Mouse (Mus musculus) inflammation-experienced regulatory T-cells, adult 6 months (primary cell): ENCODE results near the gene Fam241a. TPM values are rescaled to one million over a fixed set of nuclear protein-coding genes. Genes with fewer than 3 reads are reported as not detected.

Experiments used
- ATAC-seq: one replicate; pipeline ENCODE4 v1.8.0; 2017
- polyA plus RNA-seq, 3 experiments: library from polyadenylated mRNA; unstranded; fragments of 100-300 nt; shearing (Covaris generic); gene quantifications; one replicate each; pipeline ENCODE4 v1.2.1; 2017

The Fam241a gene
- polyA plus RNA-seq, result 1 to 10 TPM; 2.0 to 5.2 (median 3.9) TPM

DNA sequence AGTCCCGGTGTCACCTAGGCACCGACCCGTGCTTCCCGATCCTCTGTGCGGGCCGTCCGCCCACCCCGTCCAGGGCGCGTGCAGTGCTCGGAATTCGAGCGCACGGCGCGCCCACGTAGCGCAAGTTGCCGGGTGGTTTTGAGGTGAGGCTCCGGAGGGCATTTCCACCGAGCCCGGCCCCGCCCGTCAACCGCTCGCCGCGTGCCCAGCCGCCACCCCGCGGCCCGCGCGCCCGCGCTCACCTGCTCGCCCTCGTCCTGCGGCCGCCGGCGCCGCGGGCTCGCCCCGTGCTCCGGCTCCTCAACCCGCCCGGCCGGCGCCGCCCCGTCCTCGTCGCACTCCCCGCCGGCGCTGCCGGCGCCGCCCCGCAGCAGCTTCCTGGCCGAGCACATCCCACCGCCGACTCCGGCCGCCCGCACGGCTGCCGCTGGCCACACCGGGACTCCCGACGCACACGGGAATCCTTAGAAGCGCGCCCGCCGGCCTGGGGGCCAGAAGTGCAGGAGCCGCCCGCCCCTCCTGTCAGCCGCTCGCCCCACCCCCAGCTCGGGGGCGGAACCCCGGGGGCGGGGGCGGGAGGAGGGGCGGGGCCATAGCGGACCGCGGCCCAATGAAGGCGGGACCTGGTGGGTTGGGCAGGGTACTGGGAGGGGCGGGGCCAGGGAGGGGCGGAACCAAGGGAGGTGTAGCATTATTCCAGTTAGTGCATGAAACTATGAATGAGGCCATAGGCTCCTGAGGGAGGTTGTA, at the start of gene Fam241a:
TSS of gene Fam241a (minus strand) at position 533 of the 750 bp plus-strand sequence.
- peak; percentile 67 for ATAC-seq

- ATAC-seq, result no peak
These were observed 36.3 kb upstream of the Fam241a start for GRCm38 (mm10) chr3:127932453-127932852.

GRCm38 (mm10) chr3:127930326-127931012, 34.3 kb upstream of the Fam241a start:
- no peak for ATAC-seq

GRCm38 (mm10) chr3:127929921-127930320, 33.8 kb upstream of the Fam241a start:
- no peak for ATAC-seq

DNA sequence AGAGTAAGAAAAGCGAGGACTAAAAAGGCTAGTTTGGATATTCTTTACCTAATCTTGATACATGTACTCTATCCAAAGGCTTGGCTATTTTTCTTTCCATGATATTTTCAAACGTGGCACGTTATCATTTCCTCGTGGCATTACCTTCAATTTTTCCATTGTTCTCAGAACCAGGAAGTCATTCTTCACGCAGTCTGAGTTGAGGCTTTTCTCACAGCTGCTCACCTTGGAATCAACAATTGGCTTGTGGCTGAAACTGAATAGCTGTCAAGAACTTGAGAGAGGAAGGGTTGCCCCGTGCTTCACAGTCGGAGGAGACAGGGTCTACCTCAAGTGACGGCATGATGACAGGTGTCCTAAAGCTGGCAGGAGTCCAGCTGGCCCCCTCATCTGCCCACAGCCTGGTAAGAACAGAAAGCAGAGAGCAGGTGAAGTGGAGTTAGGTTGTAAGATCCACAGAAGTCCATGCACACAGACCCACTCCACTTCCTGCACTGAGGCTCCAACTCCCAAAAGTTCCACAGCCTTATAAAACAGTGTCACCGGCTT, 30.6 kb upstream of the Fam241a start:
- ATAC-seq, result no peak

DNA sequence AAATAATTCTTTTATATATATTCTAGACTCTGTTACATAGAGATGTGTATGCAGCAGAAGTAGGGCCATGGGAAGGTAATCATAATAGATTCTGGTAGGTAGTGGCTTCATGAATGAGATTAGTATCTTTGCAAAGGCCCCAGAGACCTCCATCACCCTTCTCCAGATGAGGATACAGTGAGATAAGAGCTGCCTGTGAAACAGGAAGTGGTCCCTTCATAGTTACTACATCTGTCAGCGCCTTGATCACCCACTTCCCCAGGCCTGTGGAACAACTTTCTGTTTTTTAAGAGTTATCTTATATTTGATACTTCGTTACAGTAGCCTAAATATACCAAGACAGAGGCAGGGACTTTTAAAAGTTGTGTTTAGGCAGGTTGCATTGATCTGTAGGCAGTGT, 28.3 kb upstream of the Fam241a start:
- peak; percentile 61 for ATAC-seq

GRCm38 (mm10) chr3:127923183-127923582, 27.1 kb upstream of the Fam241a start:
- ATAC-seq, result peak; percentile 35

- ATAC-seq, result no peak
These were observed 26.0 kb upstream of the Fam241a start for GRCm38 (mm10) chr3:127922125-127922524.

GRCm38 (mm10) chr3:127917999-127918661, 22.0 kb upstream of the Fam241a start:
- ATAC-seq, result peak; percentile 52

GRCm38 (mm10) chr3:127917549-127917948, 21.4 kb upstream of the Fam241a start:
- no peak for ATAC-seq

DNA sequence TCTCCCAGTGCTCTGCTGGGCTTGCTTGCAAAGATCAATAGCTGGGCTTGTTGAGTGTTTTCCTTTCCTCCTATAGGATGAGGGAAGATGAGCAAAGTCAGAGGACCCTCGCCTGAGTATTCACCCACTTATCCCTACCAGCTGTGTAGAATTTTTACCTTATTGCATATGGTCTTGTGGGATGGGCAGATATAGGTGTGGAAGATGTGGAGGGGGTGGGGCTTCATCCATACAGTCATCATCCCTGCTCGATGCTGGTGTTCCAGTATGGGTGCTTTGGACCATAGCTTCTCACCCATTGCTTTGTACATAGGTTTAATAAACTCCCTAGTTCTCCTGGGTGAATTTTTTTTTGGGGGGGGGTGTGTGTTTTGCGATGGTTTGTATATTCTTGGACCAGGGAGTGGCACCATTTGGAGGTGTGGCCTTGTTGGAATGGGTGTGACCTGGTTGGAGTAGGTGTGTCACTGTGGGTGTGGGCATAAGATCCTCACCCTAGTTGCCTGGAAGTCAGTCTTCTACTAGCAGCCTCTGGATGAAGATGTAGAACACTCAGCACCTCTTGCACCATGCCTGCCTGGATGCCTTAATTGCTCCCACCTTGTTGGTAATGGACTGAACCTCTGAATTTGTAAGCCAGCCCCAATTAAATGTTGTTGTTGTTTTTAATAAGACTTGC, 19.7 kb upstream of the Fam241a start:
- ATAC-seq, result no peak

DNA sequence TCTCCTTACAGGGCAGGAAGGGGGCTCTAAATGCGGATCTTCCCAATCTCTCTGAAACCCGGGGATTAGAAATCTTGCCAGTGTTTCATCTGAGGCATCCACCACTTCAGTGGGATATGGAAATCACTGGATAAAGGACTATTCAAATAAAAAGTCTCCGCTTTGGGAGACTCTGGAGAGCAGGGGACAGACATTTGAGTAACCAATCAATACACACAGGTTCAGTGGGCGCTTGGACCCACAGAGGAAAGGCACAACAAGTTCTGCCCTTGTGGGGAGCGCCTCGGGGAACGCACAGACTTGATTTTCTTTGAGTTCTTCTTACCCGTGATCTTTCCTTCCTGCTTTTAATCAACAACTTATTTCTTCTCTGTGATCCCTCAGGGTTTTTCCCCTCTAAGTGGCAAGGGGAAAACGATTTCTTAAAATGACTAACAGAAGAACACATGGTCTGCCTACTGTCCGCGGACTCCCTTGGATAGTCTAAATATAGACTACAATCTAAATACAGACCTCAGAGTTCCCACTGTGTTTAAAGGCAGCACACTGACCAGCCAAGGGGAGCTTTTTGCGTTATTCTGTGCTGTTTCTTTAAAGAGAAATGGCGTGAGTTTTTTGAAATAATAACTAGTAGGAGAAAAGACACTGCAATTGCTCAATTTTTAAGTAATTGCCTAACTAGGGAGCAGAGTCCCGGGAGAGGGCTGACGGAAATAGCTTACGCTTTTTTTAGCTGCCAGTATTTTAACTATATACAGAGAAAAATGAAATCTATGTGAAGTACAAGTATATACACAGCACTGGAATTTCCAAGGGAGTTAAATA, 18.0 kb upstream of the Fam241a start:
- no peak for ATAC-seq

- no peak for ATAC-seq
These were observed 13.8 kb upstream of the Fam241a start for GRCm38 (mm10) chr3:127909941-127910340.

DNA sequence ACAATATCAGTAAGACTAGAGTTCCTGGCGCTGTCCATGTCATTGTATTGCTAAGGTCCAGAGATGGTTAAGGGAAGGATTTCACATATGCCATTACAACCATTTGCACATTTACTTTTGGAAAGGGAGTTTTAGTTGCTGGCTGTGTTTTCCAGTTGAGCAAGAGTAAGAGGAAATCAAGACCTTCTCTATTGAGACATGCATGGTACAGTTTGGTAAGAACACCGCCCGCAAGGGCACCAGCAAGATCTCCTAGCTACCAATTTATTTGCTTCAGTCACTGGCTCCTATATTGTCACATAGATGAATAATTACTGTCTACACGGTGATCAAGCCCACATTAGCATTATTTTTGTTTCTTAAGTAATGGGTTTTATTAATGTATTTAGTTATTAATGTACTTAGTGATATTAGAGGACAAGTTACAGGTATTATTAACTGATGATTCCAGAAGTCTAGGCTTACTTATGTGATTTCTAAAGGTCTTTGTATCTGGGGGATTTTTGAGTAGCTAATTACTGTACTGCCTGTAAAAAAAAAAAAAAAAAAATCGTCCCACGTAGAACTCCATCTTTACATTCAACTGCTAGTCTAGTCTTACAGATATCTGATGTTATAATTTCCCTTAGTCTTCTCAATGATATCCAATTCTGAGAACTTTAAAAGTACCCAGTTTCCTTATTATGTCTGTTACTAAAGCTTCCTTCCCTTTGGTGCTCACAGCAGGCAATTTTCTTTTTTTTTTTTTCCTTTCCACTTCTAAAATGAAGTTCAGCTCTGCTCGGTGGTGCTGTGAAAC, 944 bp downstream of the Fam241a start:
- peak; percentile 12 for ATAC-seq

DNA sequence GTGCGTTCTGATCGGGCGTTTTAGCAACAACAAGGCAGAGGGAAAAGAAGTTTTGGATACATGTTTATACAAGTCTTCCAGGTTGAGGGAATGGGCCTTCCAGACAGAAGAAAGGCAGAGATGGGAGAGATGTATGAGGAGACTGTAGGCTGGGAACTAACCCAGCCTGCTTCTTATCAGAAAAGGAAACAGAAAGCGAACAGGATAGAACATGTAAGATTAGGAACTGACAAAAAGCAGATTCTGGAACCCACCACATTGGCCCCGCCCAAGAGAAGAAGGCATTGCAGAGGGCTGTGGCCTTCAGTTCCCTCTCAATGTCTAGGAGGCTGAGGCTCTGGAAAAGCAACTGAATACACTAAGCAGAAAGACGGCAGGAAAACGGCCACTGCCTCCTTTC, 2.2 kb downstream of the Fam241a start:
- ATAC-seq, result no peak

DNA sequence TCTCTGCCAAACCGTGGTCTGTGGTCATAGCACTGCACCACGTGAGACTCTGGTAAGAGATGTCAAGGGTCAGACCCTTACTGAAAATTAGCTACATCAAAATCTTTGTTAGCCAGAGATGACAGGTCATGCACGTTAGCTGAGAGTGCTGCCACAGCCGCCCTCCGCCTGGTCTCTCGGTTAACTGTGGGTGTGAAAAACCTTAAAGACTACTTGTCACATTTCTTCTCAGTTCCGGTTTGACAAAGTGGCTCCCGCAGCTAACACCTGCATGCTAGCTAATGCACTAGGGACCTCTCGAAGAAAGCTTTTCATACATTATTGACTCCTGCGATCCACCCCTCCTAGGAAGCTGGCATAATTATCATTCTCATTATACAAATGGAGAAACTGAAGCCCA, 4.2 kb downstream of the Fam241a start:
- peak; percentile 35 for ATAC-seq

DNA sequence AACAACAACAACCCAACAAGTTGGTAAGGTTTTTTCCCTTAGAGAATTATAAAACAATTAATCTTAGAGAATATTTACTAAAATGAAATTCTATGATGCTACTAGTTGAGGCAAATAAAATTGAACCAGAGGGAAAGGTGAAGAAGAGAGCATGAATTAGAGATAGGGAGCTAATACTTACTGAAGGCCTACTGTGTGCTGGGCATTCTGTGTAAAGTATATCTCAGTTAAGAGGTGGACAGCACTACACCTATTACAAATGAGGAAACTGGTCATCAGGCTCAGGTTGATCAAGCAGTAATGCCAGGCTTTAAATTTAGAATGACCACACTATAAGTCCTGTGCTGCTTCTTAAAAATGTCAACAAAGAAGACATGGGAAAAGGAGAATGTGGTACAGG, 6.1 kb downstream of the Fam241a start:
- no peak for ATAC-seq

GRCm38 (mm10) chr3:127889570-127889969, 6.6 kb downstream of the Fam241a start:
- no peak for ATAC-seq

GRCm38 (mm10) chr3:127881684-127882083, 14.4 kb downstream of the Fam241a start:
- no peak for ATAC-seq

DNA sequence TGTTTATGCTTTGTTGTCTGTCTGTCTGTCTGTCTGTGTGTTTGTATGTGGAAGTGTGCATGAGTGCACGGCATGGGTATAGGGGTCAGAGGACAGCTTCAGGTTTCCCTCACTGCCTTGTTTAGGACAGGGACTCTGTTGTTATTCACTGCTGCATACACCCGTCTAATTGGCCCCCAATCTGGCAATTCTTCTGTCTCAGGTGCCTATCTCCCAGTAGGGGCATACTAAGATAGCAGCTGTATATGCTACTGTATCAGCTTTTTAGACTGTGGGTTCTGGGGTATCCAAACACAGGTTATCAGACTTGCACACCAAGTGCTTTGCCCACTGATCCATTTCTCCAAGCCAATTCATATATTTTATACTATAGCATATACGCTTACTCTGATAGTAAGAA, 16.2 kb downstream of the Fam241a start:
- no peak for ATAC-seq

DNA sequence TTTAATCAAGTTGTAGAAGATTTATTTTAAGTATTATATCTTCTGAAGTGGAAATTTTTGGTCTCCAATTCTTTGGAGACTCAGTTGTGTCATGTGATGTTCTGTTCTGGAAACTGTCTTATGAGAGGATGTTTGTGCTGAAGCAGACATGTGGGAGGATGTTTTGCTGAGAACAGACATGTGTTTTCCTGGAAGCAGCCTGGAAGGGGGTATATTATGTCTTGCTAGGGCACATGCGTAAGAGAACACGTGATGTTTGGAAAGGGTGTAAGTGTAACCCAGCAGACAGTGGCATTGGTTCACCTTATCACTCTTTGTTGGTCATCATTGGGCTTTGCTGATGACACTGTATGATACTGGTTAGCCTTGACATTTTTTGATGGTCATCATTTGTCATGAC, 20.6 kb downstream of the Fam241a start:
- ATAC-seq, result peak; percentile 67
